Mouse (Mus musculus) thymus, postnatal 25 days (tissue): ENCODE results near the gene Dars.
"Not testable (repeated sequence)": the region's sequence is repeated elsewhere in the genome, so short reads cannot be mapped to it uniquely, and the experiment has no call there.

ENCODE experiments used
- DNase-seq: peaks from one replicate; pipeline ENCODE4 v3.0.0; 2022

Dars gene

DNA sequence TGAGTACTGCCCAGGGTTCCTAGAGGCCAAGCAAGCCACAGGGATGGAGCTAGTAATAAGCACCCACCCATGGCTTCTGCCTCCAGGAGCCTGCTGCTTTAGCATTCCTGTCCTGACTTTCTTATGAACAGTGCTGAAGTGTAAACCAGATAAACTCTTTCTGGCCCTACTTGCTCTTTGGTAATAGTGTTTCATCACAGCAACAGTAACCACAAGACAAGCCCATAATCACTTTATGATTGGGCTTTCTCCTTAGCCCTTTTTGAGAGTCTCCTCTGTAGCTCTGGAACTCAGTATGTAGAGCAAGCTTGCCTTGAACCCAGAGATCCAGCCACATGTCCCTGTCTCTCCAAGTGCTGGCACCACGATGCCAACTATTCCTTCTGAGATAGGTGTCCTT is 86.9 kb downstream of the Dars start:
- DNase-seq = no peak

DNA sequence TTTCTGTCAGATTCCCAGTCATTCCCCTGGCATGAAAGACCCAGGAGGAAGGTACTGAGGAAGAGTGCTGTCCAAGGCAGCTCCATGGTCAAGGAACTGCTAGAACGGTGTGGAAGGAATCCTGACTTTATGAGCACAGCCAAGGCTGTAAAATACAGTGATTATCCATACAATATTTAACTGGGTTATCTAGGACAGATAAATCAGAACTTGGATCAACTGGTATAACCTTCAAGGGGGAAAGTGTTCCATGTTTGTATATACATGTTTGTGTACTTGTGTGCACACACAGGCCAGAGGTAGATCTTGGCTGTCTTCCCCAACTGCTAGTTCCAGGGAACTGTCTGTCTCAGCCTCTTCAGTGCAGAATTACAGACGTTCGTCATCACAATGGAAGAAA is 89.0 kb downstream of the Dars start, which contains the start of gene Lct:
Gene Lct (minus strand): TSS at position 101 of the 400 bp plus-strand sequence.
- no peak for DNase-seq

DNA sequence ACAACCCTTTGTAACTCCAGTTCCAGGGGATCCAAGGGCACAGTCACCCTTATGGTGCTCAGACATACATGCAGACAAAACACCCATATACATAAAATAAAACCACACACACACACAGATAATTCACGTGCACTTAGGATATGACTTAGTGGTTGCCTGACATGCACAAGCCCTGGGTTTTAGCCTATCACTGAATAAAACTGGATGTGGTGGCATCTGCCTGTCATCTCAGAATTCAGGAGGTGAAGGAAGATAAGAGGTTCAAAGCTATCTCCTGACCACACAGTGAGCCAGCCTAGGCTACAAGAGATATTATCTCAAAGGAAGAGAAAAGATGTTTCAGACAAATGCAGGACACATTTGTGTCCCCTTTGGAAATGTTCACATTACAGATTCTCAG is 90.0 kb downstream of the Dars start:
- DNase-seq = no peak

DNA sequence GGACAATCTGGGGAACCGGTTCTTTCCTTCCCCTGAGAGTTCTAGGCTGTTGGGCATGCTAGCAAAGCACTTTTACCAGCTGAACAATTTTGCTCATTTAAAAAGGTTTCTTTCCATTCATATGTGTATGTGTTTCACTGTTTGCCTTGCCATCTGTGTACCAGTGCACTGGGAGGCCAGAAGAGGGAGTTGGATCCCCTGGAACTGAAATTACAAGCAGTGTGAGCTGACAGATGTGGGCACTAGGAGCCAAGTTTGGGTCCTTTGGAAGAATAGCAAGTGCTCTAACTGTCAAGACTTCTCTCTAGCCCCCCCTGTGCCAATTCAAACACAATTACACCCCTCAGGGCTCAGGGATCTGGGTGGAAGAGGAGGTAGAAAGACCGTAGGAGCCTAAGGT is 92.4 kb downstream of the Dars start:
- DNase-seq = no peak

DNA sequence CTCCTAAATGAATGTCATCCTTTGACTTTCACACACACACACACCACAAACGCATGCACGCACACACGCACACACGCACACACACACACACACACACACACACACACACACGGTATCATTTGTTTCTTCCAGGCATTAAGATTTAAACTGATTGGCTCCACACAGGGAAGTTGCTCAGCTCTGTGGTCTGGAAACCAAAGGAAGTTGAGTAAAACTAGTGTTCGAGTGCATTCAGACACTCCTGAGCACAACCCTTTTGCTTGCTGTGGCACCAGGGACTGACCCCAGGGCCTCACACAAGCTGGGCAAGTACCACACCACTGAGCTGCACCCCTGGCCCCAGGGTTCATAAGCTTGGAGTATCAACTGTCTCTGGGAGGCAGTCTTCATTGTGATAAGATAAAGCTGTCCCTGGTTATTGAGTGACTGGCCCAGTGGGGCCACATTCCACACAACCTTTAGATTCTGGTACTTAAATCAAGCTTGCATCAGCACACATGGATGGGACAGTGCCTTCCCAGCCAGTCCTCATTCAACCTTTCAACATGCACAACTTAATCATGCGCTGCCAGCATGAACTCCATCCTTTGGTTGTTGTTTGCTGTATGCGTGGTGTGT is 94.0 kb downstream of the Dars start:
- no peak for DNase-seq

DNA sequence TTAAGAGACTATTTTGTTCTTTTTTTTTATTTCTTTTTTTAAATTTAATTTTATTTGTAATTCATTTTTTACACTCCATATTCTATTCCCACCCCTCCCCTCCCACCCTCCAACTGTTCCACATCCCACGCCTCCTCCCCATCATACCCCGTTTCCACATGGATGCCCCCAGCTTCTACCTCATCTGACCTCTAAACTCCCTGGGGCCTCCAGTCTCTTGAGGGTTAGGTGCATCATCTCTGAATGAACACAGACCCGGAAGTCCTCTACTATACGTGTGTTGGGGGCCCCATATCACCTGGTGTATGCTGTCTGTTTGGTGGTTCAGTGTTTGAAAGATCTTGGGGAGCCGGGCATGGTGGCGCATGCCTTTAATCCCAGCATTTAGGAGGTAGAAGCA is 97.9 kb downstream of the Dars start:
- DNase-seq = not testable (repeated sequence)

DNA sequence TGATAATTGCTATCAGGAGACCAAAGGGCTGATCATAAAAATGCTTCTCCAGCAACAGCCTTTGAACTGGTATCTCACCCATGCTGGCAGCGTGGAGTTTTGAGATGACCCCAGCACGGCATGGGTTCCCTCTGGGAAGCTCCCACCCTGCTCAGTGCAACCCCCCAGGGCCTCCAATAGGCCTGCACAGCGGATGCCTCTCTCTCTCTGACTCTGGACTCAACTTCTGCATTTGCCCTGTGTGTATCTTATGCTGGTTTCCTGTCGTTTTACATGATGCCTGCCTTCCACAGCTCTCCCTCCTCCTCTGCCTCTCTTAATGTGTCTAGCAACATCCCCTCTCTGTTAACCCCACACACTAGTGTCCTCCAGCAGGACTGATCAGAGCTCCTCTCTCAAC is 102.5 kb downstream of the Dars start:
- DNase-seq = no peak
